Mouse (Mus musculus) fat pad, adult 2 months (tissue): ENCODE measurements at regions not wholly inside any gene's neighbourhood (a gene's known extent, or its start where the extent isn't known, plus 50 kb on each side); places are given as distances from the start of the nearest gene placed in this dataset.

Source experiments
- DNase-seq: peaks from one replicate; pipeline ENCODE4 v3.0.0-alpha.2; 2011; ENCODE audit warnings: low read depth, low spot score; ENCODE audit errors: extremely low read depth

GRCm38 (mm10) chr2:51014232-51014631, 134.7 kb downstream of the Rnd3 start:
- DNase-seq, result no peak

GRCm38 (mm10) chr2:51013090-51013489, 135.8 kb downstream of the Rnd3 start:
- DNase-seq, result no peak

GRCm38 (mm10) chr2:51008251-51008533, 140.7 kb downstream of the Rnd3 start:
- DNase-seq, result no peak

- no peak for DNase-seq
Measured at GRCm38 (mm10) chr2:51007409-51008250, 141.3 kb downstream of the Rnd3 start.

GRCm38 (mm10) chr2:51006818-51007217, 142.1 kb downstream of the Rnd3 start:
- DNase-seq, result no peak

- DNase-seq, result no peak
Measured at GRCm38 (mm10) chr2:51001548-51001947, 147.4 kb downstream of the Rnd3 start.

GRCm38 (mm10) chr2:50983883-50984410, 165.0 kb downstream of the Rnd3 start:
- DNase-seq, result no peak

GRCm38 (mm10) chr2:50982571-50982970, 166.3 kb downstream of the Rnd3 start:
- no peak for DNase-seq

- no peak for DNase-seq
Measured at GRCm38 (mm10) chr2:50978356-50978755, 170.6 kb downstream of the Rnd3 start.

- DNase-seq, result no peak
Measured at GRCm38 (mm10) chr2:50971131-50971825, 177.6 kb downstream of the Rnd3 start.

- DNase-seq, result no peak
Measured at GRCm38 (mm10) chr2:50968382-50968781, 180.5 kb downstream of the Rnd3 start.

GRCm38 (mm10) chr2:50967826-50968225, 181.1 kb downstream of the Rnd3 start:
- DNase-seq, result peak; percentile 68

GRCm38 (mm10) chr2:50967133-50967532, 181.8 kb downstream of the Rnd3 start:
- peak; percentile 10 for DNase-seq

GRCm38 (mm10) chr2:50965485-50966017, 183.4 kb downstream of the Rnd3 start:
- no peak for DNase-seq

- no peak for DNase-seq
Measured at GRCm38 (mm10) chr2:50964062-50964461, 184.8 kb downstream of the Rnd3 start.

GRCm38 (mm10) chr2:50961049-50961448, 187.9 kb downstream of the Rnd3 start:
- DNase-seq, result no peak

- no peak for DNase-seq
Measured at GRCm38 (mm10) chr2:50959323-50959722, 189.6 kb downstream of the Rnd3 start.

- peak; percentile 18 for DNase-seq
Measured at GRCm38 (mm10) chr2:50954361-50955066, 194.4 kb downstream of the Rnd3 start.

- no peak for DNase-seq
Measured at GRCm38 (mm10) chr2:50951027-50951426, 197.9 kb downstream of the Rnd3 start.

GRCm38 (mm10) chr2:50949717-50950116, 199.2 kb downstream of the Rnd3 start:
- DNase-seq, result no peak

GRCm38 (mm10) chr2:50945526-50945925, 203.4 kb downstream of the Rnd3 start:
- DNase-seq, result no peak
